Mouse (Mus musculus): Measurements from ENCODE around the gene Tbce. TPM values are rescaled to one million over a fixed set of nuclear protein-coding genes. Genes with fewer than 3 reads are reported as not detected.
"Not testable (repeated sequence)": the region's sequence is repeated elsewhere in the genome, so short reads cannot be mapped to it uniquely, and the experiment has no call there.

Gene Tbce
- polyA plus RNA-seq, 3 experiments from 2014 or later = 72.6 to 120 (median 76.2) TPM

- no peak for ATAC-seq
Measured at GRCm38 (mm10) chr13:14033309-14034072, 5.9 kb downstream of the Tbce start.

GRCm38 (mm10) chr13:14026154-14026820, 13.2 kb downstream of the Tbce start:
- ATAC-seq = no peak

DNA sequence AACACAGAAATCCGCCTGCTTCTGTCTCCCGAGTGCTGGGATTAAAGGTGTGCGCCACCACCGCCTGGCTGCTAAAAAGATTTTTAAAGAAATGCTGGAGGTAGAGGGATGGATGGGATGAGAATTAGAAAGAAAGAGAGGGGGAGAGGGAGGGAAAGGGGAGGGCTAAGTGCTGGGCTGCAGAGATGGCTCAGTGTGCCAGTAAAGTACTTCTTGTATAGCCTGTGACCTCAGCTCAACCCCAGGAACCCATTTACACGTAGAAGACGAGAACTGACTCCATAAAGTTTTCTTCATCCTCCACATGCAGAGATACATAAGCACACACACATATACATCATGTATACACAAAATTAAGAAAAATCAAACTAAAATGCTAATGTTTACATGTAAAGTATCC, 13.9 kb downstream of the Tbce start:
- no peak for ATAC-seq

- ATAC-seq = not testable (repeated sequence)
Measured at GRCm38 (mm10) chr13:14021417-14021816, 18.0 kb downstream of the Tbce start.

DNA sequence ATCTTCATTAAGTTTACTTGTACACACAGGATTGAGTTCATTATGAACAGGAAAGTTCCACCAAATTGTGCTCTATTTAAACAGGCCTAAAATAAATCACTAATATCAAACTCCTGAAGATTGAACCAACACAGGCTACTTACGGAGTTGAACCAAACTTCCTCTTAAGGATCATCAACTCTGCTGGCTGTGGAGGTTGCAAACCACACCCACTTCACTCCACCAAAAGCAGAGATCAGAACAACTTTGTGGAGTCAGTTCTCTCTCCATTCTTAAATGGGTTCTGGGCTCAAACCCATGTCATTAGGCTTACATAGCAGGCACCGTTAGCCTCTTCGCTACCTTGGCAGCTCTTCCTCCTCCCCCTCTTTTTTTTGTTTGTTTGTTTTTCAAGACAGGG, 20.6 kb downstream of the Tbce start:
- ATAC-seq = no peak

- ATAC-seq = no peak
Measured at GRCm38 (mm10) chr13:14018283-14018682, 21.2 kb downstream of the Tbce start.

- ATAC-seq = no peak
Measured at GRCm38 (mm10) chr13:14015609-14016008, 23.8 kb downstream of the Tbce start.

DNA sequence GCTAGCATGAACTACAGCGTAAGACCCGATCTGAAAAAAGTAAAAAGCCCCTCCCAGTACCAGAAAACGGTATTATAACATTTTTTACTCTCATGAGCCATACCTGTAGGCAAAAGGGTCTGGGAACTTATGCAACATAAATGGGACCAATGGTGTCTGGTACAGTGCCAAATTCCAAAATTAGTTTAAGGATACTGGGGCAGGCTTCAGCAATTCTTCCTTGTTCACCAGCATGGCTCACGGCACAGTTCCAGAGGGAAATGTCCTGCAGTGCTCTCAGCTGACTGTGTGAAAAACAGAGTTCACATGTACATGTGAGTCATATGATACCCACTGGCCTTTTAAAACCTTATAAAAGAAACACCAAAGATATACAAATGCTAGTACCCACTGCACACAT, 24.9 kb downstream of the Tbce start:
- no peak for ATAC-seq

GRCm38 (mm10) chr13:14014001-14014400, 25.4 kb downstream of the Tbce start:
- no peak for ATAC-seq

GRCm38 (mm10) chr13:14011454-14011995, 27.9 kb downstream of the Tbce start:
- ATAC-seq = peak; percentile 92

GRCm38 (mm10) chr13:14006056-14006455, 33.4 kb downstream of the Tbce start:
- no peak for ATAC-seq

GRCm38 (mm10) chr13:14004999-14005398, 34.4 kb downstream of the Tbce start:
- ATAC-seq = no peak

DNA sequence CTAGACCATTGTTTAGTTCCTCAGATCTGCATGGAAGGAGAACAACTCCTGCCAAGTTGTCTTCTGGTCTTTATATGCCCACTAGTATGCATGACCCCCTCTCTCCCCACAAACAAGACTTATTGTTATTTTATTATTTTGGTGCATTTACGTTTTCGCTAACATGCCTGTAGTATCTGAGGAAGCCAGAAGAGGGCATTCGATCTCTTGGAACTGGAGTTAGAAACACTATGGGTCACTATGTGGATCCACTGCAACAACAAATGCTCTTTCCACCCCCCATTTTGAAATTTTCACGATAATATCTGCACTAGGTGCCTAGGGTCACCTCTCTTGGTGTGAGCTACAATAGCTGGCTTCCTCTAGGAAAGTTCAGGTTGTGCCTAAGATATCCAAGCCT, 35.4 kb downstream of the Tbce start:
- no peak for ATAC-seq

DNA sequence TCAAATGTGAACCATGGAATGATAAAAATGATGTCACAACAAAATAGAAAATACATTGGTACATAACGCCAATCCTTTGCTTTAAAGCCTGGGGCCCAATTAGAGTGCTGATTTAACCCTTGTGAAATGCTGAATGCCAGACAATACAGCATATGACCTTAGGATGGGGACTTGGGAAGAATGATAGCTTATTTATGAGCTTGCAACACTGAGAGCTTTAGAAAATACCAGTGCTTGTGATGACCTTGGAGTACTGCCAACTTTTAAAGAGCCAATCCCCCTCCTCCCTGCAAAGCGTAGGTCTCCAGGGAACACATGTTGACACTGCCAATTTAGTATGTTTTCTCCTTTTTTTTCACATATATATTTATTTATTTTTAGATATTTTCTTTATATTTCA, 36.7 kb downstream of the Tbce start:
- ATAC-seq = no peak

GRCm38 (mm10) chr13:13997476-13997875, 42.0 kb downstream of the Tbce start:
- no peak for ATAC-seq

DNA sequence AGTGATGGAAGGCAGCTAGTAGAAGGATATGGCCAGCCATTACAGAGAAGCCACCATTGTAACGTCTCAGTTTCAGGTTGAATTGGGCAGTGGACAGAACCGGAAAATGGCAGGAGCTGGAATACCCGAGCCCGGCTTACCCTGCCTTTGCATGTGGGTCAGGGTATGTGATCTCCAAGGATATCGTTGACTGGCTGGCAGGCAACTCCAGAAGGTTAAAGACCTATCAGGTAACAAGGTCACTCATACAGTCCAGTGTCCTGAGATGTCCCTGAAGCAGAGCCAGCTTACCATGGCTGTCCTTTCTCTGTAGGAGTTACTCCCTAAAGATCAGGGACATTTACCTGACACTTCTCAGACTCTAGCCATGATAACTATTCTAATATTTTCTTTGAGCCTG, 44.4 kb downstream of the Tbce start:
- no peak for ATAC-seq

GRCm38 (mm10) chr13:13993041-13993440, 46.4 kb downstream of the Tbce start:
- no peak for ATAC-seq

GRCm38 (mm10) chr13:13990391-13990790, 49.0 kb downstream of the Tbce start:
- ATAC-seq = no peak

- ATAC-seq = no peak
Measured at GRCm38 (mm10) chr13:13989135-13989534, 50.3 kb downstream of the Tbce start.

- ATAC-seq = no peak
Measured at GRCm38 (mm10) chr13:13983523-13983922, 55.9 kb downstream of the Tbce start.

- ATAC-seq = not testable (repeated sequence)
Measured at GRCm38 (mm10) chr13:13981842-13982241, 57.6 kb downstream of the Tbce start.

DNA sequence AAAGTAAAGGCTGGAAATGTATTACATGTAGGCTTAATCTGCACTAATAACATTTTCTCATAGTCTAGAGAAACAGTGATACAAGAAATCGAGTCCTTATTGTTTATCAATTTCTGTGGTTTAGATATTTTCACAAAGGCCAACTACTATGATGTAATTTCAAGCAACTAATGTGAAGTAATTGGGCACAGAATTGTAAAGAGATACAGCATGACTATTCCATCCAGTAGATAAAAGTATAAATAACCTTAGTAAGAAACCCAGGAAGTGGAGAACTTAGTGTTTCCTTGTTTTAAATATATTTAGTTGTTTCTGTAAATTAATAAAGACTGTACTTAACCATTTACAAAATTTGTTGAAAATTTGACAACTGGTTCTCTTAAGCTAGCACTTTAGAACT, 69.6 kb downstream of the Tbce start:
- no peak for ATAC-seq

DNA sequence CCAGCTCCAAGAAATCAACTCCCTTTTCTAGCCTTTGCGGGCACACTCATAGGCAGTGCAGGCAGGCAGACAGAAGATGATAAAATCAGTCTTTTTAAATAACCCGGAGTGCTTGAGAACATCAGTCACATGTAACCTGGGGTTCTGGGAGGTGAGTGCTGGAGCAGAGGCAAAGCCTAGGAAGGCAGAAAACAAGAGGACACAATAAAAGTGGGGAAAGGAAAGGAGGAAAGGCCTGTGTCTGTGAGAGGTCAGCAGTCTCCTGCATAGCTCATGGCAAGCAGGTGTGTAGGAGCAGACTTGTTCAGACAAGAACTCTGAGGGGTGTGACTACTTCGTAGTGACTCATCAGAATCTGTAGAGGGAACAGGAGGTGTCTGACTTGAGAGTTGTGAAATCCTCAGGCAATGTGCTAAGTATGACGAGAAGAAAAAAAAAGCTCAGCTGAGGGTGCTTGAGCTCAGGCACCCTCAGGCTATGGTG, 70.8 kb downstream of the Tbce start:
- ATAC-seq = no peak

GRCm38 (mm10) chr13:13966172-13966571, 73.3 kb downstream of the Tbce start:
- ATAC-seq = no peak

Data from inflammation-experienced regulatory T-cells, adult 6 months (primary cell).